Mouse (Mus musculus) C2C12 (cell line): ENCODE data around the gene Ints6. TPM values are rescaled to one million over a fixed set of nuclear protein-coding genes. Genes with fewer than 3 reads are reported as not detected.

Source experiments
- H3K27me3 ChIP-seq: one replicate; pipeline ENCODE4 v1.6.1; 2011; ENCODE audit not compliant: control insufficient read depth, insufficient read depth, insufficient read length
- H3K36me3 ChIP-seq: one replicate; pipeline ENCODE4 v1.6.1; 2011; ENCODE audit not compliant: control insufficient read depth, insufficient read depth
- H3K4me3 ChIP-seq: one replicate; pipeline ENCODE4 v1.5.1; 2011; ENCODE audit warnings: mild to moderate bottlenecking, control low read depth; ENCODE audit not compliant: poor library complexity, insufficient read depth, severe bottlenecking
- H3K79me2 ChIP-seq: one replicate; pipeline ENCODE4 v1.6.1; 2011; ENCODE audit not compliant: control insufficient read depth, insufficient read depth
- H3K79me3 ChIP-seq: one replicate; pipeline ENCODE4 v1.6.1; 2011; ENCODE audit warnings: low read depth, control low read depth
- H3ac ChIP-seq: one replicate; pipeline ENCODE3; 2011; ENCODE audit warnings: low read depth; ENCODE audit not compliant: control insufficient read depth, insufficient read length
- CEBPB ChIP-seq: IDR thresholded peaks from one replicate; pipeline ENCODE4 v1.6.1; 2011; ENCODE audit warnings: low read depth, mild to moderate bottlenecking, control low read depth, moderate library complexity
- CTCF ChIP-seq: IDR thresholded peaks from one replicate; pipeline ENCODE4 v1.5.1; 2011; ENCODE audit not compliant: control insufficient read depth, insufficient read depth, insufficient read length
- FOSL1 ChIP-seq: IDR thresholded peaks from one replicate; pipeline ENCODE4 v1.8.0; 2011; ENCODE audit warnings: mild to moderate bottlenecking, low read length; ENCODE audit not compliant: poor library complexity, insufficient read depth, severe bottlenecking
- MAX ChIP-seq: IDR thresholded peaks from one replicate; pipeline ENCODE4 v1.6.1; 2011; ENCODE audit warnings: mild to moderate bottlenecking, control low read depth
- MYOD1 ChIP-seq: IDR thresholded peaks from one replicate; pipeline ENCODE4 v1.6.1; 2011; ENCODE audit warnings: low read depth; ENCODE audit not compliant: control insufficient read depth, insufficient read length
- MYOG ChIP-seq: IDR thresholded peaks from one replicate; pipeline ENCODE4 v1.6.1; 2011; ENCODE audit not compliant: control insufficient read depth, insufficient read length; ENCODE audit errors: extremely low read depth
- USF1 ChIP-seq: IDR thresholded peaks from one replicate; pipeline ENCODE4 v1.6.1; 2011; ENCODE audit warnings: low read depth, mild to moderate bottlenecking, control low read depth, moderate library complexity
- polyA plus RNA-seq: library from polyadenylated mRNA; unstranded; fragments of >200 nt; fragmentation: generic; extraction: Trizol; gene quantifications from one replicate; pipeline ENCODE4 v1.2.1, GENCODE M21; 2012; ENCODE audit warnings: missing spikeins

The Ints6 gene
- polyA plus RNA-seq, 1 experiment: 6.7 TPM

DNA sequence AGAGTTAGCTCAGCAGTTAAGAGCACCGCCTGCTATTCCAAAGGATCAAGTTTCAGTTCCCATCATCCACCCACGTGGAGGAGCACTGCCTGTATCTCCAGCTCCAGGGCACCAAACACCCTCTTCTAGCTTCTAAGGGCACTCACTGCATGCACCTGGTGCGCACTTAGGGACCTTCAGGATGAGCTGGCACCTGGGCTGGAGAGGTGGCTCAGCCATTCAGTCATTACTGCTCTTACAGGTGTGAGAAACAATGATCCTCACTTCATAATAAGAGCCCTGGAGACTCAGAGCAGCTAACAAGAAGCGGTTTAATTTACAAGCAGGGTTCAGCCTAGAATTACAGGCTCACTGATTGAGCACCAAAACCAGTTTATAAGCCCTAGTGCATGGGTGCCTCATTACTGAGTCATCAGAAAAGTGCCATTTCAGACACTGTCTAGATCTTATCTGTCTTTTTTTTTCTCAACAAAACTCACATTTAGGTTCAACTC lies 37.7 kb upstream of the Ints6 start:
- TF ChIP-seq MAX (peak; percentile 95), FOSL1 (no peak), CTCF (no peak), USF1 (peak; percentile 53), MYOD1 (peak; percentile 2), CEBPB (no peak)
- no peaks in the 10 kb centered on the region for H3K79me2 ChIP-seq
- no peaks in the 10 kb centered on the region for H3K36me3 ChIP-seq
- H3K27me3 ChIP-seq: no peaks in the 10 kb centered on the region
- H3K79me3 ChIP-seq: no peaks in the 10 kb centered on the region
- no peak overlapping the region for H3ac ChIP-seq
- H3K4me3 ChIP-seq: no peak overlapping the region

DNA sequence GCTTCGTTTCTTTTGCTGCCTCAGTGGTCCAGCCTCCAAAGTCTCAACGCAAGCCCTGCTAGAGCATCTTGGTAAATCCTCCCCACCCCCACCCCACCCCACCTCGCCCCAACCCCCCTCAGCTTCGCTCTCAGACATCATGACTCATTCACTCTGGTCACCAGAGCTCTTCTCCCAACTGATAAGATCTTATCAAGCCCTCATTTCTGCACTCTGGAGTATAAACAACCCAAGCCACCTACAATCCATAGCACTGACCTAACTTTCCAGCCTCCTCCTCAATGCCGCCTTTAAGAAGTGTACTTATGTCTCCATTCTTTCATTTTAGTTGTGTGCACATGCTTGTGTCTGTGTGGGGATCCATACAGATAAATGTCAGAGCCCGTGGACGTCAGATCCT lies 34.8 kb upstream of the Ints6 start:
- Histone ChIP-seq H3K27me3 (no peaks in the 10 kb centered on the region), H3ac (no peak overlapping the region), H3K4me3 (no peak overlapping the region), H3K36me3 (no peaks in the 10 kb centered on the region), H3K79me3 (no peaks in the 10 kb centered on the region), H3K79me2 (no peaks in the 10 kb centered on the region)
- TF ChIP-seq USF1 (no peak), FOSL1 (no peak), CEBPB (no peak), MYOG (no peak), MAX (no peak), CTCF (no peak), MYOD1 (no peak)

DNA sequence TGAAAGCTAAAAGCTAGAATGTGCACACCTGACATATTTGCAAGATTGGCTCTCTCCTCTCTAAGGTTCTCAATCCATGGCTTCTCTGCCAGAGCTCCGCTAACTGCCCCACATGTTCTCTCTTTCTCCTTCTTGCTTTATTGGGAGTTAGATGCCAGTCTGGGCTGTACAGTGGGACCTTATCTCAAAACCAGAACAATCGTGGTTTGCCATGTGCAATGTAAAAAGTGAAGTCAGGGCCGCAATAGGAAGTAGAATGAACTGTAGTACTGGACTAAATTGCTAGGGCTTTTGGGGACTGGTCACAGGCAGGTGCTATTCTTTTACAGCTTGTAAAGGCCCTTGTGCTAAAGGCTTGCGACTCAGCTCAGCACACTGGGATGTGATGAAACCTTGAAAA lies 28.3 kb upstream of the Ints6 start:
- Histone ChIP-seq H3ac (no peak overlapping the region), H3K79me3 (no peaks in the 10 kb centered on the region), H3K4me3 (no peak overlapping the region), H3K79me2 (no peaks in the 10 kb centered on the region), H3K27me3 (no peaks in the 10 kb centered on the region), H3K36me3 (no peaks in the 10 kb centered on the region)
- TF ChIP-seq CTCF: no peak
- no peak for TF ChIP-seq CEBPB
- TF ChIP-seq MYOG: no peak
- no peak for TF ChIP-seq MYOD1
- no peak for TF ChIP-seq MAX
- TF ChIP-seq USF1: no peak
- TF ChIP-seq FOSL1: no peak

DNA sequence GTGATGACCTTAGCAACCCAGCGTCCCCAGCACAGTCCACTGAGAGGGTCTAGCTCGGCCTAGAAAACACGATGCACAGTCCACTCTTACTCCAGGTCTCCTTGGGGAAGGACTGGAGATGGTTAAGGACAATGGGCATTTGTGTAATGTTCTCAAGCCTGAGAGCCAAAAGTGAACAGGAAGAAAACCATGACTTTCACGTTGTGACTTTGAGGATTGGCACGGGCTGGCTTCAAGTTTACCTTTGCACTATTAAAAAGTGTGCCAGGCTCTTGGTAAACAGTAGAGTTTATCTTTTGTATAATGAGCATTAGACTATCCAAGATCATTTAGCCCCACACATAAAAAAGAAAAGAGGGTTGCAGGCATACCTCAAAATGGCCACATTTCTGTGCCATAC lies 22.0 kb upstream of the Ints6 start:
- Histone ChIP-seq H3K79me2 (no peaks in the 10 kb centered on the region), H3K27me3 (no peaks in the 10 kb centered on the region), H3K4me3 (no peak overlapping the region), H3K79me3 (no peaks in the 10 kb centered on the region), H3ac (no peak overlapping the region), H3K36me3 (no peaks in the 10 kb centered on the region)
- TF ChIP-seq CTCF: no peak
- TF ChIP-seq MYOG: no peak
- no peak for TF ChIP-seq FOSL1
- TF ChIP-seq CEBPB: no peak
- no peak for TF ChIP-seq USF1
- no peak for TF ChIP-seq MAX
- no peak for TF ChIP-seq MYOD1

DNA sequence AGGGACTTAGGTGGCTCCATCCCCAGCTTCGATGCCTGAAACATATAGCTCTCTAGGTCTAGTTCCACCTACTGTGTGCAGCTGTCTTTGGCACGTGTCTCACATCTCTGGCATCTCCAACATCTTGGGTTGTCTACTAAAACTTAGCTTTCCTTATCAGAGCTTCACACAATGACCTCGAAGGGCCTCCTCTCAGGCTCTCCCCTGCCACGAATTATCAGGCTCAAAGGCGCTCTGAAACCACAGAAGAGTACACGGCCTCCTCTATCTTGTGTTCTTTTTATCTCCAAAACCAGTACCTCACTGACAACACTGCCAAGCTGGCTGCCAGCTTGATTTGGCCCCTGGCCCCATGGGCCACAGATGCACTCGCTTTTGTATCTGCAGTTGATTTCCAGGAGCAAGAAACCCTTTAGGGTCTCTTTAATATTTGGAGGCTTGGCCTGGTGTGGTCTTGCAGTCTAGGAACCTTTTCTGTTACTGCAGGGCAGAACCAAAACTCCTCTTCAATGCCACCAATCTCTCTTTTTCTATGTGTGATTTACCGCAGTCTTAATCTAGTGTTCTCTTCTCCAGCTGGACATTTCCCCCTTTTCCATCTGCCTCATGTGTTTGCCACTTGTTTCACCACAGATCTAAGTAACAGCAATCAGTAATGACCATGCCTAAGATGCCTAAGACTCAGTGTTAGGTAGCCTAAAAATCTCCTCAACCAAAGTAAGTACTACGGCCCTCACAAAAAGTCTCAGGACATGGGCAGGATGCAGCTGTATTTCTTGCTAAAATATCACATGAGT lies 19.7 kb upstream of the Ints6 start:
- no peaks in the 10 kb centered on the region for H3K36me3 ChIP-seq
- no peaks in the 10 kb centered on the region for H3K79me3 ChIP-seq
- H3ac ChIP-seq: no peak overlapping the region
- no peak for TF ChIP-seq CTCF
- no peak for TF ChIP-seq MAX
- no peaks in the 10 kb centered on the region for H3K79me2 ChIP-seq
- H3K4me3 ChIP-seq: no peak overlapping the region
- H3K27me3 ChIP-seq: no peaks in the 10 kb centered on the region

DNA sequence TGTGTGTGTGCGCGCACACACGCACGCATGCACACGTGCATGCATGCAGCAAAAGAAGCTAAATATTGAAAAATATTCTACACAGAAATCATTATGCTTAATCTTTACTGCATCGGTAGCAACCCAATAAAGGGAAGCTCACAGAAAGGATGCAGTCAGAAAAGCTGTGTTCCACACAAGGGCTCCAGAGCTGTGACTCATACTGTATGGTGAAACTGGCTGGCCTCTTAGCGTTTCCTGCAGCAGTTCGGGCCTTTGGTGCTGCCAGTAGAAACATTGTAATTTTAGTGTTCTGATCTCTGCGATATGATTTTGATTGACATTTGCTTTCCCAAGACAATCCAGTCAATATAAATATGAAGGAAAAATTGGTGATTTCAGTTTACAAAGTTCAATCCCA lies 17.1 kb upstream of the Ints6 start:
- no peak overlapping the region for H3K4me3 ChIP-seq
- H3K79me3 ChIP-seq: no peaks in the 10 kb centered on the region
- no peaks in the 10 kb centered on the region for H3K36me3 ChIP-seq
- TF ChIP-seq FOSL1: no peak
- no peak for TF ChIP-seq CEBPB
- no peak for TF ChIP-seq MAX
- TF ChIP-seq CTCF: no peak
- no peak for TF ChIP-seq USF1
- no peak for TF ChIP-seq MYOD1
- TF ChIP-seq MYOG: no peak
- no peaks in the 10 kb centered on the region for H3K79me2 ChIP-seq
- H3K27me3 ChIP-seq: no peaks in the 10 kb centered on the region
- H3ac ChIP-seq: no peak overlapping the region
